Mouse (Mus musculus): ENCODE results near the gene Rptor. TPM values are rescaled to one million over a fixed set of nuclear protein-coding genes. Genes with fewer than 3 reads are reported as not detected.

Gene Rptor
- total RNA-seq, 2 experiments from 2014 or later: 34.4 to 34.8 TPM

DNA sequence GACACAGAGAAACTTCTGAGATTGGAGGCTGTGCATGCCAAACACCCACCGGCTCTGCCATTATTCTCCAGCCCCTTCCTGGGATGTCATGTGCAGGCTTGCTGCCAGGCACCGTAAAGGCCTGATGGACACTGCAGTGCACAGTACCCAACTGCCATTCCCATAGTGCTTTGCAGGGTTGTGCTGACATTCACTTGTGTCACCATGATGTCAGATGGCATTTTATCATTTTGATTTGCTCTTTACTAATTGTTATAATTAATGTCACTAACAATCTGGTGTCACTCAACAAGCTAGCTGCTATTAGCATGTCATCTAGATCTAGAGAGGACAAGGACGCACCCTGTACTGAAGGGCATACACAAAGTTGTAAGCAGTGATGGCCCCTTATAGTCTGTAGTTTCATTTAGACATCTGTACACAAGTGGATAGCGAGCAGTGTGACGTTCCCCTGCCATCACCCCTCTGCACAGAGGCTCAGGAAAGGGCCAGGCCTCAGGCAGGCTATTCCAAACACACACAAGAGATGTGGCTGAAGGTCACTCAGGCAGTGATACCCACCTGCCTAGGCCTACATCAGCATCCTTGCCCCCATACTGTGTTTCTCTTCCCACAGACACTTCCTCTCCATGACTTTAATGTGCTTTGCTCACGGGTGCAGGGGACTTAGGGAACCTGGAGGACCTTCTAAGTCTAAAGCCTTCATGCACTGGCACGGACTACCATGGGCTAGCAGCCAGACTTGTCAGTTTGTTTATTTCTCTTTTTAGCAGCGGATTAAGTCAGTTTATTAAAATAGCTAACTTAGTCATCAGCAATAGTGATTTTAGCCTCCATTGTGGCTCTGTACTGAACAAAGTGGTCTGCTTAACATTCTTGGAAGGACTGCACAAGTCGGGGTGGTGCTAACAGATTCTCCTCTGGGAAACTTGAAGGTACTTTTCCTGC is 117.7 kb downstream of the Rptor start:
- intact Hi-C loops (cut with DNase I): no loop called here
- DNase-seq: peak; percentile 52 to 72

DNA sequence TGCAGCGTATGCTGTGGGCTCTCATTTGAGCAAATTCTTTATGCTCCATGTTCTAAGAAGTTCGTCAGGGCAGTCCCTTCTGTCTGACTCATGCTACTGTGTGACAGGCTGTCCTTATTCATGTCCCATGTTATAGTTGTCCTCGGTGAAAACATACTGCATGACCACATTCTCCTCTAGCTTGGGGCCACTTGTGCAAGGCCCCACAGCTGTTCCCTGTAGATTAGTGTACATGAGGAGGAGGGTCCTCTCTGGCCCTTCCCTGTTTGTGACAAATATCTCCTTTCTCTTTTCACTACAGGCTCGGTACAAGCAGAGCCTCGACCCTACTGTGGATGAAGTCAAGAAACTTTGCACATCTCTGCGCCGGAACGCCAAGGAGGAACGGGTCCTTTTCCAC is 122.0 kb downstream of the Rptor start:
- intact Hi-C loops (cut with DNase I): no loop called here
- no peak for DNase-seq

DNA sequence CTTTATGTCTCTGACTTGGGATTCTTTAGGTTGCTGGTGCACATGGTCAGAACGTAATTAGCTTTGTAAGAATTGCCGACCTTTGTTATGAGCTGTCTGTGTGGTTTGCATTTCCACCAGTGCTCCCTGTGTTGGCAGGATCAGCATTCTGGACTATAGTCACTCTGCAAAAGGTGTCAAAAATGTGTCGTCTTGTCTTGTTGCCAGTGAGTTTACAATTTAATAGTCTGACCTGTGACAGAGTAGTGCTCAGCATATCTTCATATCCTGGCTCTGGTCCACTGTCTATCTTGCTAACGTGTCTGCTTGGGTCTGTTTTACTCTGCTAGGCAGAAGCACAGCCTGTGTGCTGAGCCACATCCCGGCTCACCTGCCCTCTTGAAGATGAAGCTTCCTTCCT is 128.7 kb downstream of the Rptor start:
- intact Hi-C loops (cut with DNase I): loop anchor here (5.0 kb wide), 1 partner anchor 129 kb away; the partner anchor contains the start of gene Rptor
- DNase-seq: no peak

DNA sequence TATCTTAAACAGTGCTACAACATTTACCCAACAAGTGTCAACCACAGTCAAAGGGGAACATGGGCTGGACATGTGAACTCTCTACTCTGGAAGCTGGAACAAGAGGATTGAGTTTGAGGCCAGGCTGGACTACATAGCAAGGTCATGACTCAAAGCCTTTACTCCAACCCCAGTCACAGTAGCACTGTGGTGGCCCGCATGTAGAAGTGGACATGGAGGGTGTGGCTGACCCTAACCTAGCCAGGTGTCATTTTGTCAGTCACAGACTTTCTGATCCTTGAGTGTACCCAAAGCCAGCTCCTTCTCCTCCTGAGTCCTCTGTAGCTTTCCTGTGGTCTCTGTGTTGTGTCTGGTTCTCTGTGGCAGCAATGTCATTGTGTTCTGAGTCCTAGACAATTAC is 129.7 kb downstream of the Rptor start:
- no peak for DNase-seq
- intact Hi-C loops (cut with DNase I): loop anchor here (5.0 kb wide), 1 partner anchor 130 kb away; the partner anchor contains the start of gene Rptor

DNA sequence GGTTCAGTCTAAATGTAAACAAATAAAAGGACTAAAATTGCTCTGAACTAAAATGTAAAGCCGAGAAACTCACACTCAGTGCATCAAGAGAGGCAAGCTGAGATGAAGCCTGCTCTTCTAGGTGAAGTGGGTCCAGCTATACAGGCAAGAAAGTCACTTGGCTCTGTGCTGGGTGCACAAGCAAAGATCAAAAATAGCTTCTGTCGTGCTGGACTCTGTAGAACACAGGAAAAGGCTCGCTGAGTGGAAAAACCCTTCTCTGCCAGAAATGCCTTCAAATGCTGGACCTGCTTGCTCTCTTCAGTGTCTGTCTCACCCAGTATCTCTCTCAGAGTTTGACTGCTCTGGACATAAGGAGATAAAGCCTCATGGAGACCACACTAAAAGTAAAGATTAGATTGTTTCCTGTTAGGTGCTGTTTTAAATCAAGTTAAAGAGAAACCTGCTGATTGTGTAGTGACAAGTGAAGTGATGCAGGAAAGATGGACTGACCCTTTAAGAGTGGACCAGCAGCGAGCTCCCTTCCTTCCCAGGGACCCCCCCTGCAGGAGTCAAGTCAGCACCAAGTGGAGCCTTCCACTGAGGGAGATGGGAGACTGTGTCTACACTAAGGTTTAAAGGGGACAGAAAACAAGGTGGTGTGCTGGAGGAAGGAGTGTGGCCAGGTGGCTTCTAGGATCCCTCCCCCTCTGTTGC is 130.4 kb downstream of the Rptor start:
- intact Hi-C loops (cut with DNase I): loop anchor here (5.0 kb wide), 1 partner anchor 131 kb away; the partner anchor contains the start of gene Rptor
- peak; percentile 17 to 38 for DNase-seq

DNA sequence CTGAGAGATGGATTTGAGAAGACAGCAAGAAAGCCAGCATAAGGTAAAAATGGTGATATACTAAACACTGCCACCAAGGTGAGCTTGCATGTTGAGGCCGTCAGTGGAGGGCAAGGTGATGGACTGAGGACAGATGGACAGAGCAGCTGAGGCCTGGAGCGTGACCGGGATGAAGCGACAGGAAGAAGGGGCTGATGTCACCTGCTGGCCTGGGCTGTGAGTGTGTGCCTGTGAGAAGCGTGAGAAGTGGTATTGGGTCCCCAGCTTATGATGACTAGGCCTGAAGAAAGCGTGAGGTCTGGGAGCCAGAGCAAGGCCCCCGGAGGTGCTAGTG is 130.9 kb downstream of the Rptor start:
- no peak for DNase-seq
- intact Hi-C loops (cut with DNase I): loop anchor here (5.0 kb wide), 1 partner anchor 131 kb away; the partner anchor contains the start of gene Rptor

DNA sequence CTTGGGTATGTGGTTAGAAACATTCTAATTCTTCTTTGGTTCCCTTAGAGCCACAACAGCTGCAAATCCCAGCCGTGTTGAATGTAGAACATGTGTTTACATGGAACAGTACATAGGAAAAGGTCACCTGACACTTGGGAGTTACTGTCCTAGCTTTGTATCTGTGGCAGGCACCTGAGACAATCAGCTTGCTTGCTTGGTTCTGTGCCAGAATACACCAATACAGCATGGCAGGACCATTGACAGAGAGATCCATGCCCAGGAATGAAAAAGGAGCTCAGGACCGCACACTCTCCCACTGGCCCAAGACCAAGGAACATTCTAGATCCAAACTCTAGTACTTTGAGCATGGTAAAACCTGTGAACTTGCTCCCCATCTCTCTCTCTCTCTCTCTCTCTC is 132.4 kb downstream of the Rptor start:
- intact Hi-C loops (cut with DNase I): no loop called here

DNA sequence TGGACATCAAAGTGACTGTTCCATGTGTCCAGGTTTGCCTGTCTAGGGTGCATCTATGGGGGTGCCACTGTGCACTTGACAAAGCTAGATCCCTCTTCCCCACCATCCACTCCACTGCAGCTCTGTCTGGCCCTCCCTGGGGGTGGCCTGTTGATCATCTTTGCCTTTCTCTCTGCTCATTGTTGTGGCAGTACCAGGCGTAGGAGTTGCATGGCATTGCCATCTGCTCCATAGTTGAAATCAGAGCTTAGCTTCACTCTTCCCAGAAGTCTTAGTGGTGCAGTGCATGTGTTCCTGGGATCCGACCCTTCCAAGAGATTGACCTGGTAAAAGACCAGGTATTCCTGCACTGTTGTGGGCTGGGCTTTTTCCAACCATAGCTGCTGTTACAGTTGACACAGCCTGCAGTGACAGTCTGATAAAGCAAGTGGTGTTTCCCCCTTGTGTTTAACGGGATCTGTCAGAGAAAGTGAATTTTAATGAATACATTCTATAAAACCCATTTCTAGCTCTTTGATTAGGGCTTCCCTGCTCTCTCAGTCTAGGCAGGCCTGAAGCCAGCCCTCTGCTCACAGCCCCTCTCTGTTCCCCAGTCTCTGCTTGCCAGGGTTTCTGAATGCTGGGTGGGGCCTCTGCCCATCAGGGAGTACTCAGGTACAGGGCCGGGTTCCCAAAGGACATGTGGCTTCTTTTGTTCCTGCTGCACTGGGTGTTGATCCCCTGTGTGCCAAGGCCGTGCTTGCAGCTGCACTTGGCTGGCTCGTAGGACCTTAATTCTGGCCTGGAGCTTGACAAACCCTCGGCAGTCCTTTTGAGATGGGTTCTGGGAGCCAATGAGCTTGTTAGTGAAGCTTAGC is 136.5 kb downstream of the Rptor start:
- intact Hi-C loops (cut with DNase I): no loop called here
- DNase-seq: no peak

More for the DNA sequence above, 132.4 kb downstream of the Rptor start:
- DNase-seq: no peak

DNA sequence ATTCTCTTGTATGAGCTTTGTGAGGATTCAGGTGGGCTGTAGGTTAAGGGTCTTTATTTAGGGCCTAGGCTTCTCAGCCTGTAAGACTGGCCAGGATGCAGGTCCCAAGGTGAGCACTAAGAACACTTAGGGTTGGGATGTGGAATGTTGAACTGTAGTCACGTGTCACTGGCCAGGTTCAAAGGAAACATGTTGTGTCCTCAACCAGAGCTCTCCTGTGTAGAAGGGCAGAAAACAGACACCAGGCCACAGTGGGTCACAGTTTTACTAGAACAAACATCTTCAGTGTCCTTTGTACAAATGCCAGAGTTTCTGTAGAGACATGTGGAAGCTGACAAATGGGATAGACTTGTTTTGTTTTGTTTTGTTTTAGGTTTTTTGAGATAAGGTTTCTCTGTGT is 138.7 kb downstream of the Rptor start:
- intact Hi-C loops (cut with DNase I): no loop called here
- no peak for DNase-seq

DNA sequence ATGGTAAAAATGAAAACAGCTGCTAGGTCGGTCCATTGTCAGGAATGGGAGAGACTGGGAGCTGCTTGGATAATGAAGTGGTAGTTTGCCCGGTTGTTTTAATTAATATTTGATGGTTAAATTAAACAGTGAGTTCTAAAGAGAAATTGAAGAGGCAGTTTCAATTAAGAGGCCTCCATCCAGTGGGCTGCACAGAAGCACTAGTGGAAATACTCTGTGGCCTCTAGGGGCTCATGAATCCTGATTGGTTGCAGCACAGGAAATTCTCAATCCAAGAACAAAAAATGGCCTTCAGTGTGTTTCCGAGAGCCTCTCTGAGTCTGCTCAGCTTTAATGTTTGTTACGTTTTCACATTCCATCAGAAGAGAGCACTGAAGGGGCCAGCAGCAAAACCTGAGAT is 141.7 kb downstream of the Rptor start:
- DNase-seq: no peak
- intact Hi-C loops (cut with DNase I): no loop called here

DNA sequence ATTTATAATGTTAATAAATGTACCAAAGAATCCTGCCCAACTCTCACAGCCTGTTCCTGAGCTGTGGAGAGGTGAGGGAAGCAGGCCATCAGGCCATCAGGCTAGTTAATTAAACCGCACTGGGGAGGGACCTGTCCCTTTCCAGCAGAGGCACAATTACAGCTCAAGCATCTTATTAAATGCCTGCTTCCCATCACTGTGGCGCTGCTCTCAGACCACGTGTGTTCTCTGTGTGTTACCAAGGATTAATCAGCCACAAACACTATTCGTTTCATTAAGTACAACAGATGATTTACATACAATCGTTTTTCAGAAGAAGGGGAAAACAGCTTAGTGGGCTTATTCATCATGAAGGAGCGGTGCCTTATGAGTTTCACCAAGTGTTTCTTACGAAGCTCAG is 142.6 kb downstream of the Rptor start:
- no peak for DNase-seq
- intact Hi-C loops (cut with DNase I): no loop called here

DNA sequence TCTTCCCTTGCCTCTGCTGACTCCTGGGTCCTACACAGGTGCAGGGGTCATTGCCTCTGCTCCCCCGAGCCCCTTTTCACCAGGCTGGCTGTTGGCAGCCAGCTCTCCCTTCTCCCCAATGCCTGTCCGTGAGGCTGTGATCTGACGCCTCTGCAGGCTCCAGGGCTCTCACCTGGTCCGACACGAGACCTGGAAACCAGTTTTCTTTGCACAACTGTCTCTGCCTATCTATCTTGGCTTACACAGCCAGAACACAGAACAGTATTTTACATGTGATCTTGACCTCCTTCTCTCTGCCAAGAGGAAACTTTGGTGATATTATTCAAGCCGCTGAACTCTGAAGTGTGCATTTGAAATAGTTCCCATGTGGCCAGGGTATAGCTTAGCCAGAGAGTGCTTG is 151.8 kb downstream of the Rptor start:
- DNase-seq: no peak
- intact Hi-C loops (cut with DNase I): no loop called here

DNA sequence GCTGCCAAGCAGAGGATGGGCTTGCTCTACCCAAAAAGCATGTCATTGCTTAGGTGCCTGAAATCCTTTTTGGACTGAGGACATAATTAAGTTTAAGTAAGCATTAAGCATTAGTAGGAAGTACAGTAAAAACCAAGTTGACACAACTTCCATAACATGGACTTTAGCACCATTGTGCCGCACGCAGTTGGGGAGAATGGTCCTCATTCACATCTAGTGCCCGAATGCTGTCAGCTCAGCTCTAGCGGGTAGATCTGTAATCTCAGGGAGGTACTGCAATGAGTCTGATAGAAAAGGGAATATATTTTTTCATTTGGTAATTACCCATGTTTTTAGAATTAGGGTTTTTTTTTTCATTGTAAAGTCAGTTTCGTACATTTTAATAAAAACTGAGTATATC is 155.5 kb downstream of the Rptor start:
- intact Hi-C loops (cut with DNase I): no loop called here

DNA sequence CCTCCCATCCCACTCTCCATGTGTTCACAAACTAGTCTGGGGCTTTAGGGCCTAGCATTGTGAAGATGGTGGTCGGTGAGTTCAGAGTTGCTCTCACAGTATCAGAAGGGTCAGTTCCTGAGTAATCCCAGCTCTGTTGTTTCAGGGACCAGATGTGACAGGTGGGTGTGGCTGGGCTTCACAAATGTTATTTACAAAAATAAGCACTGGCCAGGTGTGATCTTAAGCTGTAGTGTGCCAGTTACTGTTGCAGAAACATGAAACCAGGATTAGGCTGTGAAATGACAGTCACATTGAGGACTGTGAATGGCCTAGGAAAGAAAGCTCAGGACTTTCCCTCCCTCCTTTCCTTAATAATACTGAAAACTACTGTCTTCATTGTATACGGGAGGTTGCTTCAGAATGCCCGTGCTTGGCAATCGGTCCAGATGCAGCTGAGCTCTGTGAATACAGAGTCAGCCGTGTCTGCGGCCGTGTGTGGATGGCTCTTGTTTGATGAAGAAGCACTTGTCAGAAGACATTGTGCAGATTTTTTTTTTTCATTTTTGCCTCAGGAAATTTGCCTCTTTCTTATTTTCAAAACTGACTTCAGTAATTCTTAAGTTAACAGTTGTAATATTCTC is 156.1 kb downstream of the Rptor start:
- DNase-seq: no peak
- intact Hi-C loops (cut with DNase I): no loop called here

More for the DNA sequence above, 155.5 kb downstream of the Rptor start:
- no peak for DNase-seq

DNA sequence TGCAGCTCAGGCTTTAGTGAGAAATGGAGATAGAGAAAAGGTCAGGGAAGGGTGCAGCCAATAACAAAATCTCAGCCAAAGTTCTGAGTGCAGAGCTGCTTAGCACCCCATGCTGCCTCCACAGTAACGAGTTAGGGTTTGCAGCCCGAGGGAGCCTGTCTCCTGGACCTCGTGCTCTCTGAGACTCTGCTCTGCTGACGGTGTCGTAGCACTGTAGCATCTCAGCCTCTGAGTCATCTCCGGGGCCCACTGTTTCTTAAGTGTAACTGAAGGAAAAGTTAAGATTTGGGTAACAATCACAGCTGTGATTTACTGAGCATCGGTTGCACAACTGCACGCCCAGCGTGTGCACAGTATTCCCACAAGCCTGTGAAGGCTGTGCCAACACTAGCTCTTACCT is 160.2 kb downstream of the Rptor start:
- intact Hi-C loops (cut with DNase I): no loop called here
- DNase-seq: no peak

DNA sequence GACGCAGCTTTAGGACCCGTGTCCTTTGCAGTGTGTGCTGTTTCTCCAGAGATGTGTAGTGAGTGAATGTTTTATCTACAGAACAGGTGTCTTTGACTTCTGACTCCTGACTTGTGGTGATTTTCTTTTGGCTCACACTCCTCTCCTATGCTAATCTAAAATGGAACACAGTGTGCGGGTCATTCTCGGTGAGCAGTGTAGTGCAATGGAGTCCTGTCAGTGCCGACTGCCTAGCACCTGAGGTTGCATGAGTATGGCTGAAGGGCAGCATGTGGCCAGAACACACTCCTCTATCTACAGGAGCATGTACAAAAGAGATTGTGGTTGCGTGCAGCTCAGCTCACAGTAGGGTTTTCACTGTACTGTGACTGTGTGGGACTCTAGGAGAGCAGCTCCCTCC is 163.3 kb downstream of the Rptor start:
- intact Hi-C loops (cut with DNase I): no loop called here
- DNase-seq: no peak

DNA sequence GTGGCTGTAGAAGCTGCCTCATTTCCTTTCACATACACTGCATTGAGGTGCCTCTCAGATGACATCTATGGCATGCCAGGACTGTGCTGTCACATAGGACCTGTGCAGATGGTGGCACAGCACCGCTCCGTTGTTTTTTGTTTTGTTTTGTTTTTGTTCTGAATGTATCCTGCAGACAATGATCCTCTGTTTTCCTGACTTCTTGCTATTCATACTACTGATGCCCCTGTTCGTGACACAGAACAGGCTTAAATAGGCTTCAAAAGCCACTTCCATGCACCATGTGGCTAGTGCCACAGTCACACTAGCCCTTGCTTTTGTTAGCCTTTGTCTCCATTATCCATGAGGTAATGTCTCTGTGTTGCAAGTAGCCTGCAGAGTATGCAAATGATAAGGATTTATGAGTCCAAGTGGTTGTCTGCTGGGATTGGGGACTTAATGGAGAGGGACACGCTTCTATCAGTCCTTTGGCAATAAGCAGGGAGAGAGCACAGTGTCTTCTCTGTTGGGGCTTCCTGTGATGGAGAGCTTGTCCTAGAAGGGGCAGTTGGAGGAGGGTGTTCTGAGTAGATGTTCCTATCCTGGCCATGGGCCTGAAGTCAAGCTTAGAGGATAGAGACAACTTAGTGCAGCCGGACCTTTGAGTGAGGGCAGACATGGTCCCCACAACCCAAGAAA is 164.2 kb downstream of the Rptor start:
- intact Hi-C loops (cut with DNase I): no loop called here
- no peak for DNase-seq

DNA sequence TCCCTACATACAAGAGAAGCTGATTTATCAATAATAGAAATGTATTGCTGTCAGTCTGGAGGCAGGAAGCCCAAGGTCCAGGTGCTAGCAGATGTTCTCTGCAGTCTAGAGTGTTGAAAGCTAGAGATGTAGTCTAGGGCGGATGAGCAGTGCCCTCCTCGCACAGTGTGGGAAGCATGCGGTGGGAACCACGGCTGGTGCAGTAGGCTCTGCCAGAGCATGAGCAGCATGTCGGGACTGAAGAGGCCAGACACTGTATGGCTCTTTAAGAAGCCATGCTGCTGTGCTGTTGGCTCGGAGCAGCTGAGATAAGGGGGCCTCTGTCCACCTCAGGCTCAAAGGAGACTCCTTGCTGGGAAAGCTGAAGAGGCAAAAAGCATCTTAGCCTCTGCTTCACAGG is 164.8 kb downstream of the Rptor start:
- DNase-seq: no peak
- intact Hi-C loops (cut with DNase I): no loop called here

DNA sequence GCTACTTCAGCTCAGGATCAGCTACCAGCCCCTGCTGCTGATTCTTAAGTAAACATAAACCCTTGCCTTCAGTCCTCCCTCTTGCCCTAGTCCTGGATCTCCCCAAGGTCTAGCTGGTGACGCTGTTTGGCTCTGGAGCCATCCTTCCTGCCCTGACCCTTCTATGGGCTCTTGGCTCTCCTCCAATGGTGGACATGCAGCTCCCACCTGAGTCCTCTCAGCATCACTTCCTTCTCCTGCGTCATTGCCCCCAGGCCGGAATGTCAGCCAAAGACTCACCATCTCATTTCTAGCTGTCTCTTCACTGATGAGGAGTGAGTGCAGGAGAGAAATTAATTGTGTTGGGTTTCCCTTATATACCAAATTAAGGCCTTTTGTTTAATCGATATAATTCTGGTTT is 165.8 kb downstream of the Rptor start:
- intact Hi-C loops (cut with DNase I): no loop called here
- no peak for DNase-seq

DNA sequence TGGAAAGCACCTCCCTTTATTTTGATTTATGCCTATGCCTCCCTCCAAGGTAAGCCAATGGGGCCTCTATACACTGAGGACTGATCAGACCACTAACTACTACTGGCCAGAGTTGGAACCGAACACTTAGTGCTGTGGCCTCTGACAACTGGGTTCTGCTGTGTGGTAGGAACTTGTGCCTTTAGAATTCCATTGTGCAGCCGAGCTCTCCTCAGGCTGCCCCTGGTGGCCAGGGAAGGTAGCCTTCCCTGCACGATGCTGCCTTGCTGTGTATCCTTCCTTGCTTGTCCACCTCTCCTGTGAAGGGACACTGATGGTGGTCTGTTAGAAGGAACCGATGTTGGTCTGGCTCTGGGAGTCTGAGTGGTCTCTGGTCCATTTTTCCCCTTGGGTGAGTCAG is 167.0 kb downstream of the Rptor start:
- no peak for DNase-seq
- intact Hi-C loops (cut with DNase I): no loop called here

Measured in heart, postnatal 14 days (tissue).